Comparison of ENCODE assay signal across 8 mouse cellular contexts in the genomic region with DNA sequence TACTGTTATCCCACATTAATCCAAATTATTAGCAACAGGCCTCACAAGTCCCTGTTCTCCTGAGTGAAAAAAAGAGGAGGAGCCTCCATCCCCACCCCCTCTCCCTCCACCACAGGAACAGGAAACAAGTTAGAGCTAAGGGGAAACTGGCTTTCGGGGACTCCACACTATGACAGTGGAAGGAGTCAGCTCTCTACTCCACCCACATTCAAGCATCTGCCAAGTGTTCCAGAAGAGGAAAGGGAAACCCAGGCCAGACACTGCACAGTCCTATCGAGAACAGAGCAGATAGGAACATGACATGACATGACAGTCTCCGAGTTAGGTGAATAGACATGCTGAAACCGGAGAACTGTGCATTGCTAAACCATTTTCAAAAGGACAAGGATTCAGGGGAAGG.
DNase-seq lines count a peak whose midpoint lies in the region.

No protein-coding gene starts in this region.

- no peaks in the 10 kb centered on the region for H3K27me3 ChIP-seq in megakaryocyte, embryonic 14.5 days (replicated peaks)

- peaks cover 79% of the 10 kb centered on the region for H3K4me1 ChIP-seq in megakaryocyte, embryonic 14.5 days

- peak; percentile 89 for DNase-seq in 416B (ENCODE audit: low read depth)
- peak; percentile 29 for DNase-seq in NIH3T3 (ENCODE audit: low read depth)
- peak; percentile 85 to 94 for DNase-seq in heart, adult 18-20 months
- DNase-seq in kidney, postnatal 14 days = peak; percentile 77
- DNase-seq in T-cell, adult 2 months (ENCODE audit: low spot score) = no peak
- DNase-seq in thymus, adult 18-20 months = no peak
- no peak for DNase-seq in embryo, embryonic 9.5 days (ENCODE audit: extremely low spot score)

- H3K9me3 ChIP-seq in megakaryocyte, embryonic 14.5 days = peaks cover 14% of the 10 kb centered on the region

- H3K36me3 ChIP-seq in megakaryocyte, embryonic 14.5 days (replicated peaks; ENCODE audit: low read length) = peaks cover 46% of the 10 kb centered on the region

- peak overlapping the region; percentile 79 for H3K4me3 ChIP-seq in megakaryocyte, embryonic 14.5 days (replicated peaks)

Comparison
In these comparisons a context has a peak if more than half of its experiments do, and no peak if none do; other contexts are left out.
1. DNase-seq: peak in 416B (single experiment), NIH3T3 (single experiment), heart, adult 18-20 months (2 of 2) and kidney, postnatal 14 days (single experiment); none in T-cell, adult 2 months (single experiment), thymus, adult 18-20 months (0 of 2) and embryo, embryonic 9.5 days (single experiment).